Mouse (Mus musculus): Measurements from ENCODE around the gene Ccdc38.

DNA sequence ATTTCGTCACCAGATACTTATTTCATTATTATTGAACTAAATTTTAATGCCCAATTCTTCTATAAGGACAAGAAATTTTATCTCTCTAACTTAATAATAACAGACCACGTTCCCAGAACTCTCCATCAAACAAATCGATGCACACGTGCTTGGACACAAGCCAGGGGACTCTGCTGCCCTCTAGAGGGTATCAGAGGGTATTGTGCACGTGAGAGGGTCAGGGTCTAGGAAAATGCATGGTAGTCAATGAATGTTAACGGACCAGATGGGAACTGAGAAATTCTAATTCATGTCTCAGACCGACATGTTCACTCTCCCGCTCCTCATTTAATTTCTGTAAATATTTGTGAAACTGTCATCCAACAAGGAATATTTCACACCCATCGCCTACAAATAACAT lies 67.6 kb downstream of the Ccdc38 start:
- TF ChIP-seq CTCF (IDR thresholded peaks at IDR 0.05; ENCODE audit: low read depth, low read length) (peak; percentile 82), POLR2A (IDR thresholded peaks at IDR 0.05; ENCODE audit: insufficient read depth, low read length) (no peak), EP300 (IDR thresholded peaks at IDR 0.05; ENCODE audit: insufficient read depth, low read depth, low read length) (no peak)

All from ES-Bruce4 (cell line).